Mouse (Mus musculus) embryonic facial prominence, embryonic 11.5 days (tissue): ENCODE measurements around the gene Arpc2. TPM values are rescaled to one million over a fixed set of nuclear protein-coding genes. Genes with fewer than 3 reads are reported as not detected.

Experiments
- ATAC-seq: fragments of 200-750 bp; cut with Nextera tagmentation; replicated peaks from 2 replicates; pipeline ENCODE4 v1.8.0; 2017; ENCODE audit warnings: low read depth; ENCODE audit not compliant: insufficient number of reproducible peaks, low FRiP score, low TSS enrichment
- DNase-seq: peaks from one replicate; pipeline ENCODE4 v3.0.0-alpha.2; 2015; ENCODE audit warnings: low spot score
- H3K27ac ChIP-seq: fragments of 300-500 bp; sonication (generic); replicated peaks from 2 replicates; pipeline ENCODE4 v1.5.1; 2014; ENCODE audit warnings: mild to moderate bottlenecking, low read depth, low read length, control low read depth
- H3K27me3 ChIP-seq: fragments of 300-500 bp; sonication (generic); 2 replicates; pipeline ENCODE4 v1.6.1; 2014; ENCODE audit warnings: mild to moderate bottlenecking, low read length, moderate library complexity, mixed read lengths; ENCODE audit not compliant: control insufficient read depth, insufficient read depth
- H3K36me3 ChIP-seq: fragments of 300-500 bp; sonication (generic); replicated peaks from 2 replicates; pipeline ENCODE4 v1.6.1; 2014; ENCODE audit warnings: low read depth, mild to moderate bottlenecking, low read length, moderate library complexity, mixed read lengths; ENCODE audit not compliant: control insufficient read depth, insufficient read depth
- H3K4me1 ChIP-seq: fragments of 300-500 bp; sonication (generic); 2 replicates; pipeline ENCODE4 v1.6.1; 2014; ENCODE audit warnings: low read length, mixed read lengths; ENCODE audit not compliant: control insufficient read depth, insufficient read depth
- H3K4me2 ChIP-seq: fragments of 300-500 bp; sonication (generic); 2 replicates; pipeline ENCODE4 v1.6.1; 2014; ENCODE audit warnings: low read depth, mild to moderate bottlenecking, control low read depth, low read length, moderate library complexity
- H3K4me3 ChIP-seq: fragments of 300-500 bp; sonication (generic); 2 replicates; pipeline ENCODE4 v1.5.1; 2014; ENCODE audit warnings: low read depth, low read length, control low read depth
- H3K9ac ChIP-seq: fragments of 300-500 bp; sonication (generic); replicated peaks from 2 replicates; pipeline ENCODE4 v1.6.1; 2014; ENCODE audit warnings: mild to moderate bottlenecking, control low read depth, low read length
- H3K9me3 ChIP-seq: fragments of 300-500 bp; sonication (generic); replicated peaks from 2 replicates; pipeline ENCODE4 v1.6.1; 2016; ENCODE audit warnings: mild to moderate bottlenecking, low read length, inconsistent platforms, mixed read lengths; ENCODE audit not compliant: control insufficient read depth
- WGBS: fragments of 180-500 bp; shearing (Covaris S2); extraction: QIAGEN DNeasy Blood & Tissue Kit; methylation state at CpG from one replicate; pipeline ENCODE4 v1.1.7; 2014; 5-methylcytosine and 5-hydroxymethylcytosine counted together
- polyA plus RNA-seq: library from polyadenylated mRNA; unstranded; fragments of >200 nt; fragmentation: Nextera tagmentation; extraction: Ambion mirVana; gene quantifications from 2 replicates; pipeline ENCODE4 v1.2.1, GENCODE M21; 2014

Gene Arpc2
- polyA plus RNA-seq, 1 experiment from 2014 or later = 380 TPM

DNA sequence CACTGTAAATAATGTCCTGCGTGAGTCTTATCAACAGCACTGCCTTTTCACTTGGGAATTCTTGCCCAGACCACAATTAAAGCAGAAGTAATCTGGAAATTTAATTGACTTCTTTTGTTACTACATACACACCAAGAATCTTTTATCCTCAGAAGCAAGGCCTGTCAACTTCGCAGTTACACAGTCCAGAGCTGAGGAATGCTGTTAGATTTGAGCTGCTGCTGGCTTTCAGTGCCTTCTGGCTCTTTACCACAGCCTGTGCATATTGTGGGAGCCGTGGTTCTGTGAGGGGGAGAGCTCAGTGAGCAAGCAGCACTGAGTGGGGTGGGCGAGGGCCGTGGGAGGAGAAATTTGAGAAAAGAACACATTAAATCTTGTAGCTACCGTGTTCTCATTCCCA is 4.4 kb downstream of the Arpc2 start:
- Histone ChIP-seq H3K27me3 (no peaks in the 10 kb centered on the region), H3K4me1 (0 out of 2 replicates have a peak, but pooled peaks cover 3% of the 10 kb centered on the region), H3K4me2 (no peak overlapping the region), H3K36me3 (no peaks in the 10 kb centered on the region), H3K27ac (no peak overlapping the region), H3K9ac (no peak overlapping the region), H3K4me3 (no peak overlapping the region), H3K9me3 (no peaks in the 10 kb centered on the region)
- ATAC-seq (no peak), DNase-seq (peak; percentile 17)
- 67% methylated on average over 6 of the region's 6 CpGs for WGBS

GRCm38 (mm10) chr1:74240832-74241231 is 4.9 kb downstream of the Arpc2 start:
- Histone ChIP-seq H3K4me3 (no peak overlapping the region), H3K9ac (no peak overlapping the region), H3K4me2 (no peak overlapping the region), H3K4me1 (0 out of 2 replicates have a peak, but pooled peaks cover 3% of the 10 kb centered on the region), H3K27me3 (no peaks in the 10 kb centered on the region), H3K27ac (no peak overlapping the region), H3K9me3 (no peaks in the 10 kb centered on the region), H3K36me3 (no peaks in the 10 kb centered on the region)
- ATAC-seq = no peak
- DNase-seq = no peak
- WGBS = 92% methylated on average over 4 of the region's 4 CpGs

DNA sequence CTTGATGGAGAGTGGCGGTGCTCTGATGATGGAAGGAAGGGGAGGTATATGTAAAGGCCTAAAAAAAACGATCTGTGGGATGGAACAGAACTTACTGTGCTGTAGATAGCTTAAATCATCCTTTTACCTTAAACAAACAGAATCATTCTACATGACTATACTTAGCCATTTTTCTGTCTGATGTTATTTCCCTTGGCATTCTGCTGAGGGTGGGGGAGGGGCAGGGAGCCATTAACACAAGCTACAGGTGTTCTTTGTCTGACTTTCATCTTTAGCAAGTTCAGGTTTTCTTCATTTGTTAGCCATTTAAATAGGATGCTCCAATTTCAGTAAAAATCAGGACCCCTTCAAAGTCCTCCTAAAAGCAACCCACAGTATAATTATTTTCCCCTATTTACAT is 9.6 kb downstream of the Arpc2 start:
- no peak overlapping the region for H3K27ac ChIP-seq
- no peaks in the 10 kb centered on the region for H3K9me3 ChIP-seq
- ATAC-seq = no peak
- H3K4me2 ChIP-seq = no peak overlapping the region
- H3K27me3 ChIP-seq = no peaks in the 10 kb centered on the region
- no peak for DNase-seq
- H3K36me3 ChIP-seq = no peaks in the 10 kb centered on the region
- 0 out of 2 replicates have a peak, but pooled peaks cover under 1% of the 10 kb centered on the region for H3K4me1 ChIP-seq
- no peak overlapping the region for H3K9ac ChIP-seq
- no peak overlapping the region for H3K4me3 ChIP-seq
- 78% methylated on average over 2 of the region's 2 CpGs for WGBS

- no peaks in the 10 kb centered on the region for H3K27me3 ChIP-seq
- no peak overlapping the region for H3K9ac ChIP-seq
- H3K36me3 ChIP-seq = peaks cover 6% of the 10 kb centered on the region
- H3K4me1 ChIP-seq = no peaks in the 10 kb centered on the region
- no peak overlapping the region for H3K27ac ChIP-seq
- H3K9me3 ChIP-seq = no peaks in the 10 kb centered on the region
- H3K4me2 ChIP-seq = no peak overlapping the region
- 77% methylated on average over 1 of the region's 1 CpGs for WGBS
- ATAC-seq = no peak
- no peak overlapping the region for H3K4me3 ChIP-seq
- DNase-seq = no peak
Measured at GRCm38 (mm10) chr1:74248799-74249198, 12.9 kb downstream of the Arpc2 start.

DNA sequence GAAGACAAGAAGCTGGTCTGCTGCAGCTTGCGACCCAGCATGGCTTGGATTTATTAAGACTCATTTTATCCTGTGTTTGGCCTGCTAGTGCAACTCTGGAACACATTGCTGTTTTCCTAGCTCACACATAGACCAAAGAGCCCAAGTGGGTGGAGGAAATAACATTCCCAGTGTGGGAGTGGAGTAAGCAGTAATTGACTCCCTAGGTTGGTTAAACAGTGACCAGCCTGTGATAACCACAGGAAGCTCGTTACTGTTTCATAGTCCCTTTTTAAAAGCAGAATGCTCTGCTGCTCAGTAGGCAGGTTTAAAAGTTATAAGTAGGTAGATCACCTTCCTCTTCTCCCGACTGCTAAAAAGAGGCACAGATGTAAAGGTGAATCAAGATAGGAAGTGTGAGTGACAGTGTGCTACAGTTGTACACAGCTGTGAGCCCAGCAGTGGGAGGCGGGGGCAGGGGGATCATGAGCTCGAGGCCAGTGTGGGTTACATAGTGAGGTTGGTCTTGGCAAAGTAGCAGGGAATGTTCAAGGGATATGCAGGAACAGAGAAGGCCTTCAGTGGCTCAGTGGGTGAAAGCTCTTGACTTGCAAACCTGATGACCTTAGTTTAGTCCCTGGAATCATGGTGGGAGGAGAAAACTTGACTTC is 13.6 kb downstream of the Arpc2 start:
- Histone ChIP-seq H3K9me3 (no peaks in the 10 kb centered on the region), H3K36me3 (peaks cover 6% of the 10 kb centered on the region)
- WGBS = 87% methylated on average over 5 of the region's 5 CpGs

GRCm38 (mm10) chr1:74250096-74250495 is 14.2 kb downstream of the Arpc2 start:
- H3K36me3 ChIP-seq = peaks cover 6% of the 10 kb centered on the region
- no peak overlapping the region for H3K4me3 ChIP-seq
- no peak overlapping the region for H3K4me2 ChIP-seq
- no peaks in the 10 kb centered on the region for H3K9me3 ChIP-seq
- H3K4me1 ChIP-seq = no peaks in the 10 kb centered on the region
- WGBS = 88% methylated on average over 4 of the region's 4 CpGs
- no peak for ATAC-seq
- no peak overlapping the region for H3K9ac ChIP-seq
- no peaks in the 10 kb centered on the region for H3K27me3 ChIP-seq
- H3K27ac ChIP-seq = no peak overlapping the region
- no peak for DNase-seq

More for the DNA sequence above, 13.6 kb downstream of the Arpc2 start:
- DNase-seq = no peak
- no peaks in the 10 kb centered on the region for H3K27me3 ChIP-seq
- no peak for ATAC-seq
- no peaks in the 10 kb centered on the region for H3K4me1 ChIP-seq
- H3K4me2 ChIP-seq = no peak overlapping the region
- H3K4me3 ChIP-seq = no peak overlapping the region
- no peak overlapping the region for H3K27ac ChIP-seq
- H3K9ac ChIP-seq = no peak overlapping the region

DNA sequence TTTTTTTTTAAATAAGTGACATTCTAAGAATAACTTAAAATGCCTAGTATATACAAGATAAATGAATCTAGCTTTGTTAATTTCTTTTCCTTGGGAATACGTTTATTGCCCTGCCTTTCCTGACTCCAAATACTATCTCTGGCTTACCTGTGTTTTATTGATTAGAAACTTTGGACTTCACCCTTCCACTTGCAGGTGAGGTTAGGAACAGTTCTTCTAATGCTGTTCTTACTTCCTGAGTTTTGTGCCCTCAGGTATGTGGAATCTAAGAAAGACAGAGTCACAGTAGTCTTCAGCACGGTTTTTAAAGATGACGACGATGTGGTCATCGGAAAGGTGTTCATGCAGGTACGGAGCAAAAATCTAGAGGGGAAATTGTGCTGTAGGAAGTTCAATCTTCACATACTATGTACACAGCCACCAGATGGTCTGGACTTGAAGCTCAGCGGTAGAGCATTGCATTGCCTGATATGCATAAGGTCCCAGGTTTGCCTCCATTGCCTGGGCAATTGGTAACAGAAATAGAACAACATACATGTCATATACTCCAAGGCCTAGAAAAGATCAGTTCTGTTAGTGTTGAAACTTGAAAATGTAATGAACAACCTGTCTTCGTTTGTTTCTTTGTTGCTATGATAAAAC is 19.9 kb downstream of the Arpc2 start:
- no peak overlapping the region for H3K4me3 ChIP-seq
- DNase-seq = no peak
- H3K4me1 ChIP-seq = no peaks in the 10 kb centered on the region
- WGBS = 95% methylated on average over 8 of the region's 8 CpGs
- no peak overlapping the region for H3K4me2 ChIP-seq
- no peaks in the 10 kb centered on the region for H3K9me3 ChIP-seq
- ATAC-seq = no peak
- H3K27me3 ChIP-seq = no peaks in the 10 kb centered on the region
- H3K9ac ChIP-seq = no peak overlapping the region
- H3K27ac ChIP-seq = no peak overlapping the region
- peaks cover 6% of the 10 kb centered on the region for H3K36me3 ChIP-seq

DNA sequence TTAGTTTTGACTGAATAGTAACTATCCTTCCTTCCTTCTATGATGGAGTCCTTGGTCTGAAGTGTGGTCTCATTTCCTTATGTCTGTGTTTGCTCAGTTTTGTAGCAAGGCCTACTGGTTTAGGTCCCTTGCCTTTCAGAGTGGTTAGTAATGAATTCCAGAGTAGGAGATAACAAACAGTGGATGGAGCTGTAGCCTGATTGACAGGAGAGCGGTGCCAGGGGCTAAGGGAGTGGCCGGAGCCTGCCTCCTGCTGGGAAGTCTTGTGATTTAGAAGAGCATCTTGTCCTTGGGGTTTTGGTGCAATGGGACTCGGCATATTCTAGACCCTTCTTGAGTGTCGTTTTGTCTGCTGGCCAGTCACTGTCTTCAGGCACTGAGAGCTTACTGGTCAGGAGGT is 20.9 kb downstream of the Arpc2 start:
- Histone ChIP-seq H3K9me3 (no peaks in the 10 kb centered on the region), H3K9ac (no peak overlapping the region), H3K36me3 (peaks cover under 1% of the 10 kb centered on the region), H3K4me3 (no peak overlapping the region), H3K27ac (no peak overlapping the region), H3K4me1 (no peaks in the 10 kb centered on the region), H3K4me2 (no peak overlapping the region), H3K27me3 (no peaks in the 10 kb centered on the region)
- DNase-seq (no peak), ATAC-seq (no peak)
- 75% methylated on average over 4 of the region's 4 CpGs for WGBS
